Mouse (Mus musculus): ENCODE results near the gene Tor2a.

The Tor2a gene

DNA sequence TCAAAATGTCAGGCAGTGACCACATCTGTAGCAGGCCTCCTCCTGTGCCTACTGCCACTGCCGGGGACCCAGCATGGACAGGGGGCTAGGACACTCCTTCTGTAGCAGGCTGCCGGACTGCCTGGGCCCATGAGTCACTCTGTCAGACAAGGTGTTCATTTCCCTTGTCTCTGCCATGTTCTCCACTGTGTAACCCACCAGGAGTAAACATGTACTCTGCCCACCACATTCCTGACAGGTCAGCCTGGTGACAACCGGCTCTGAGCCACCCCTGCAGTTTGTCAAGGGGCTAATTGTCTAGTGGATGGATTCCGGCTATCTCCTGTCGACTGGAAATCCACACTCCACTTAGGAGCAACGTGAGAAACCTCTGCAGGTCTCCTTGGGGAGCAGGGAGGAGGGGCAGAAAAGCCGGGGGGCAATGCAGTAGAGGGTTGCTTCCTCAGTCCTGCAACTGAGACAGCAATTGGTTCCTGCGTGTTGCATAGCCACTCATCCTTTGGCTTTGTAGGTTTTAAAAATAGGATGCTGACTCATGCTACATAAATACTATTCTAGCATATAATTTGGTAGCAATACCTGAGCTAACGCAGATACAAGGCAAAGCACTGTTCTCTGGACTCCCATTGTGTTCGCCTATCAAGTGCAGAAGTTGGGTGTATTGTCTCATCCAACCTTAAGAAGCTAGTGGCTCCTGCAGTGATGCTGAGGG is 41.4 kb downstream of the Tor2a start:
- in situ Hi-C loops (cut with MseI, MboI): loop anchor here in 1 of 2 experiments (10.0 kb wide), 1 partner anchor 46 kb away; the partner anchor contains the start of gene Stxbp1

DNA sequence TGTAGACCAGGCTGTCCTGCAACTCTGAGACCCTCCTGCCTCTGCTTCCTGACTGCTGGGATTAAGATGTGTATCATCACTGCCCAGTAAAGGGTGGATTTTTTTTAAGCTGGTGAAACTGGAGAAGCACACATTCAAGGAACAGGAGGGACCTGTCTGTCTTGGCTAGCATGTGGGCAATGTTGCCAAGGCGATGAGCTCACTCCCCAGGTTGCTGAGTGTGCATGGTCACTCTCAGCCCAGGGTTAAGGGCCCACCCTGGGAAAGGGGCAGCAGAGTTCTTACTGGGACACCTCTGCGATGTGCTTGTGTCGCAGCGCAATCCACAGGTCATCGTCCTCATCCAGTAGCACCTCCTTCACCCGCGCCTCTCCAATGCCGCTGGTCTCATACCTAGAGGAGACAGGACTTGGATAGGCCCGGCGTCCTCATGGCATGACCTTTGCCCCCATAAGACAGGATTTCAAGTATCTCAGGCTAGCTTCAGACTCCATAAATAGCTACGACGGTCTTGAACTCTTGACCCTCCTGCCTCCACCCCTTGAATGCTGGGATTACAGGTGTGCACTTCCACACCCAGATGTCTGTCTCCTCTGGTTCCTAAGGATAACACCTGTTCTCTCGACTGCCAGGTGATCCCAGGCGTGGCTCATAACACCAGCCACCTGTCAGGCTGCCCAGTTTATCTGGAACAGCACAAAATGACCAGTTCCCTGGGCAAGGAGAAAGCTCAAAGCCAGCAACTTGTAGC is 52.0 kb downstream of the Tor2a start:
- in situ Hi-C loops (cut with MseI, MboI): no loop called here
